Mouse (Mus musculus) kidney, postnatal 25 days (tissue): ENCODE results near the gene Bap1.

Experiments used
- DNase-seq, 2 experiments: peaks; one replicate each; pipeline ENCODE4 v3.0.0; 2021; ENCODE audit warnings: mixed read lengths in 2 of 2

The Bap1 gene

DNA sequence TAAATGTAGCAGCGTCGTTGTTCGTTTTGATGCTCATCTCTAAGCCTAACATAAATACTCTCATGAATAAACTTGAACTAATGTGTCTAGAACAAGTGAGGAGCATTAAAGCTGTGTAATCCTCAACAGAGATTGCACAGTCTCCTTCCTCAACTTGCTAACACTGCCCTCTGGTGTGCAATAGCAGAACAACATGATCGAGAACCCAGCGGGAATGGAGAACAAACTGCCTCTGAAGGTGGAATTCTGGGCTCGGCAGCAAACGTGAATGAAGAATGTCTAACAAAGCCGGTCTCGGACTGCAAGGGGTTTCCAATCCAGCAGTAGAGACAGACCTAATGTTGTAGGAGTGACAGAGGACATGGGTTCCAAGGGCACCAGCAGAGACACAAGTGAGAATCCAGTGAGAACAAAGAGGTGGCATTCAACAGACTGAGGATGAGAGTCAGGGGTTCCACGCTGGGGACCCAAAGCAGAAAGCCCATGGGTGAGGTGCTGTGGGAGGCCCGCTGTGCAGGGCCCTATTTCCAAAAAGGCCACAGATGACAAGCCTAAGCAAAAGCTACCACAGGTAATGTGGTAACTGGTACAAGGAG, 17.2 kb upstream of the Bap1 start:
- DNase-seq = peak; percentile 80 to 92

DNA sequence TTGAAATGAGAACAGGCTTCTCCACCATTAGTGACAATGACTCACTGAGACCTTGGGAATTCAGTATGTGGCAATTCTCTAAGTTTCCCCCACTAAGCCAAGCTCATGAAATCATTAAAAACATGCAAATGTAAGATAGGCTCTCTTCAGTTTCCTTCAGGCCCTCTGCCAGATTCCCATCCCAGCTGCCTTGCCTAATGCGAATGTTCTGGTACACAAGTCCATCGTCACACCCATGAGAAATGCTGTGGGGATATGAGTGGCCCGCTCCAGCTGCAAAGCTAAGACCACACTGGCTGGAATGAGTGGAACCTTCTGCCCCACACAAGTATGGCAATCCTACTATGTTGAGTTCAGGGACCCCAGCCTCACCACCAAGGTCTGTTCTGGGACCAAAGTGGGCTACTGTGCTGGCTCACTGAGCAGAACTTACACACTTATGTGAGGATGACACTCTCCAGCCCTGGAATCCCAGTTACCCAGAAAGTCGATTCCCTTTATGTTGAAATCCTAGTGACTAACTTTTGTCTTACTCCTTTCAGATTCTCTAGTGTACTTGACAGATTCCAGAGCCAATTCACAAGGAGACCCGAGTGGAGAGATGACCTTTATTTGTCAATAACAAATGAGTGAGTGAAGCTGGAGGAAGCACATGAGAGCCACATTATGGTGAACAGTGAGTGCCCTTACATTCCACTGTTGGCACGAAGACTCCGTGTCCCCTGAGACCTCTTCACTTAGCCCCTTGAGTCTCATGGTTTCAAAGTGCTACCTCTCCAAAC, 14.0 kb upstream of the Bap1 start:
- DNase-seq = peak in 1 of 2 experiments; percentile 22

DNA sequence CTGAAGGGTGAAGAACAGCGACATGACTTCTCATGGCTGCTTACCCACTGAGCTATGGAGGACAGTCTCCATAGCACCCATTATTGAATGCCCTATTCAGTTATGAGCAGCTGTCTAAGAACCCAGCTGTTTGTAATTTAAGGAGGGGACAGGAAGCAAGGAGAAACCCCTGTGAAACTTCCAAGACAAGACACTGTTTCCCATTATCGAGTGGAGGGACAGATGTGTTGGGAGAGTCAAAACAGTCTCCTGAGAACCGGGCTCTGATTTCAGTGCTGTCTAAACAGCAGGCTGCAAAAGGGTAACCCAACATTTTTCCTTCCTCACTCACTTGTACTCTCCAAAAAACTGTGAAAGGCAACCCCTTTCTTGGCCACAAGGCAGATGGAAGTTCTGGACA, 10.7 kb upstream of the Bap1 start:
- peak in 1 of 2 experiments; percentile 3 for DNase-seq

DNA sequence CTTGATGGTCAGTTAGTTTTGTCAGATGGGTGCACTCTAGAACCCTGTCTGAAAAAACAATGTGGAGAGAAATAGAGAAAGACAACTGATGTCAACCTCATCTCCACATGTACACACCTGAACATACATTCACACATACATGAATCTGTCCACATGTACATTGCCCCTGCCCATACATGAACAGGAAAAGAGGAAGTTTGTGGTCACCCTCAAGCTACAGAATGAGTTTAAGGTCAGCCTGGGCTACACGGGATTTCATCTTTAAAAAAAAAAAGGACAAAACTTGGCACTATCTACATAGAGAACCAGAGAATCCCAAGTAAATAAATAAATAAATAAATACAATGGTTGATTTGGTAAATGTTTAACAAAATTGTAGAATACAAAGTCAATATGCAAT, 6.5 kb upstream of the Bap1 start:
- no peak for DNase-seq

DNA sequence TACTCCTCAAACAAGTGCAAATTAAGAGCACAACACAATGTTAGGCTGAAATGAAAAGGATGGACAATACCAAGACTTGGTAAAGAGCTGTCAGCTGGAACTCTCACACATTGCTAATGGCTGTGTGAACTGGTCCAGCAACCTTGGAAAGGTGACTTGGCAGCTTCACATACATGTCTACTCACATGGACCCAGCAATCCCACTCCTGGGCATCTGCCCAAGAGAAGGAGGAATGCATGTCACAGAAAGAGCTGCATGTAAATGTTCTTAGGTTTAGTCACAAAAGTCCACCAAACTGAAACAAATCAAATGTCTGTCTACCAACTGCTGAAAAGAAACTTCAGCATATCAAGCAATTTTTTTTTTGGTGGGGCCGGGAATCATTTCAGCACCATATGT, 5.3 kb upstream of the Bap1 start:
- DNase-seq = no peak

DNA sequence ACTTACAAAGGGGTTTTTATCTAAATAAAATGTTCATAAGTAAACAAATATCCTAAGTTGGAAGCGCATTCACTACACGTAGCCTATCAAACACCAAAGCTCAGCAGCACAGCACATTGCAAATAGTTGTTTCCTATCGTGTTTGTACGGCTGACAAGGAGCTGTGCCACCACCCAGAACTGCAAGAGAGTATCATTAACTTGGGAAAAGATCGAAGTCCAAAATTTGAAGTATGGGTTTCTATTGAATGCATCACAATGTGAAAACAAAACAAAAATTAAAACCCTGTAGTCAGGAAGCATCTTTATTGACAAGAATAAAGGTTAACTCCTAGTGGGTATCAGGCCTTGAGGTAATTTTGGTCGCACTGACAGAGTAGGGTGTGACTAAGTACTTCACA, 2.9 kb upstream of the Bap1 start:
- no peak for DNase-seq

DNA sequence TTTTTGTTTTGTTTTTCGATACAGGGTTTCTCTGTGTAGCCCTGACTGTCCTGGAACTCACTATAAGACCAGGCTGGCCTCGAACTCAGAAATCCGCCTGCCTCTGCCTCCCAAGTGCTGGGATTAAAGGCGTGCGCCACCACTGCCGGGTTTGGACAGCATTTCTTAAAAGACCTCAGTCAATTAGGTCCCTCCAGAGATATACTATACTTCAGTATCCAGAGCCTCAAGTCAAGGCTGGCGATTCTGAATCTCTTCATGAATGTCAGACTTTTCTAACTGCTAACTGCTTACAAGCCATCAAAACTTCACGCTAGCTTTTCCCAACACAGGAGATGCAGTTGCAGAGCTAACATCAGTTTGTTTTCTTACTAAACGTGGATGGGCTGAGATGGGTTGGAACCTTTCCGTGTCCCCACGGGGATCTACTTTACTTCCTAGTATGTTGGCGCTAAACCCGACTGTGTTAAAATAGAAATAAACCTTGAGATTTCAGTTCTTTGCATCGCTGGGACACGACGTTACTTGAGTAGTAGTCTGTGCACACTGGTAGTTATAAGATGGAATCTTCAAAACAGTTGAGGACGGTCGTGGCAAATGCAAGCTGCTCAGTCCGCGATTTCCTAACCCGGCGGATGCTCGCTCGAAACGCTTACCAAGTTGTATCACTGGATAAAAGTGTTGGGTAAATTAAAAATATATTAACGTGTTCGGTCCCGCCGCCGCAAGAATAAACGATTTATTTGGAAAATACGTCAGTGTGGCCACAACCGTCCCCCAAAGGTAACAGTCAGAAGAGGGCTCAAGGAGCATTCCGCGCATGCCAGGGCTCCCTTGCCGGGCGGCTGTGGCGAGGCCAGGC, 797 bp upstream of the Bap1 start:
- peak in 1 of 2 experiments; percentile 15 for DNase-seq

DNA sequence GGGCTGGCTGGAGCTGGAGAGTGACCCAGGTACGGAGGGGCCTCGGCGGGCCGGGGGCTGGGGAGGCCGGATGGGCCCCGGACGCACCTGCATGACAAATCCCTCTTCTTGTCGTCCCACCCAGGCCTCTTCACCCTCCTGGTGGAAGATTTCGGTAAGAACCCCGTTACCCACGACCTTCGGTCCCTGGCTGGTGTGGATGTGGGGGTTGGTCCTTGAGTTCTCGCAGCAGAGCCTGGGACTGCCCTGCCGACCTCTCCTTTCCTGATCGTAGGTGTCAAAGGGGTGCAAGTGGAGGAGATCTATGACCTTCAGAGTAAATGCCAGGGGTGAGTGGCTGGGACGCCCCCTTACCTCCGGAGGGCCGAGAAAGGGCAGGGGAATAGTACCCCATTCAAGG, 376 bp downstream of the Bap1 start:
- no peak for DNase-seq

DNA sequence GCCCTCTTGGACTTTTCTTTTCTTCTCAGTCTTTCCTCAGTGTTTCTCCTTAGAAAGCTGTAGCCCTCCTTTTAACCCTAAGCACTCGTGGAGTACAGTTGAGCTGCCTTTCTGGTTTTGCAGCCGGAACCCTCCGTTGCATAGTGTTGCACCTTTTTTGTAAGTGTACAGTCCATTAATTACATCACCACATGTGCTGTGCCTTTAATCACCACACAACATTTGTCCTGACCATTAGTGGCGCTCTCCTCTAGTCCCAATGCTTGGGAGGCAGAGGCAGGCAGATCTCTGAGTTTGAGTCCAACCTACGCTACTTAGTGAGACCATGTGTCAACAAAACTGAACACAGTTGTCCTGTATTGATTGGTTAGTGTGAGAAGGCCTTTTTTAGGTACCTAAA, 841 bp downstream of the Bap1 start:
- DNase-seq = peak in 1 of 2 experiments; percentile 24

DNA sequence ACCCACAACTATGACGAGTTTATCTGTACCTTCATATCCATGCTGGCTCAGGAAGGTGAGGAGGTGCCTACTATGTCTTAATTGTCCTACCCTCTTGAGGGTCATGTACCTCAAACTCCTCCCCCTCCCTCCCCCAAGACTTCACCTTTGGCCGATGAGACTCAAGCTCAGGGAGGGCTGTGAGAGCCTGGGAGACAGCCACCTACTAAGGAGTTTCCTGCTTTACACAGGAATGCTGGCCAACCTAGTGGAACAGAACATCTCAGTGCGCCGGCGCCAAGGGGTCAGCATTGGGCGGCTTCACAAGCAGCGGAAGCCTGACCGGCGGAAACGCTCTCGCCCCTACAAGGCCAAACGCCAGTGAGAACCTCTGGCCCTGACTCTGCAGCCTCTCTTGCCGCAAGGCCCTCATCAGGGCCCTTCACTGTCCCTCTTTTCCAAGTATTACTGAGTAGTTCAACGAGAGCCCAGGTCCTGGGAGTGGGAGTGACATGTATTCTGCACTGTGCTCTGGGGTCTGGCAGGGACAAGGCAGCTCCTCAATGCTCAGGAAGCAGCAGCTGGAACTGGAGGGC, 7.3 kb downstream of the Bap1 start:
- DNase-seq = peak; percentile 68 to 87

DNA sequence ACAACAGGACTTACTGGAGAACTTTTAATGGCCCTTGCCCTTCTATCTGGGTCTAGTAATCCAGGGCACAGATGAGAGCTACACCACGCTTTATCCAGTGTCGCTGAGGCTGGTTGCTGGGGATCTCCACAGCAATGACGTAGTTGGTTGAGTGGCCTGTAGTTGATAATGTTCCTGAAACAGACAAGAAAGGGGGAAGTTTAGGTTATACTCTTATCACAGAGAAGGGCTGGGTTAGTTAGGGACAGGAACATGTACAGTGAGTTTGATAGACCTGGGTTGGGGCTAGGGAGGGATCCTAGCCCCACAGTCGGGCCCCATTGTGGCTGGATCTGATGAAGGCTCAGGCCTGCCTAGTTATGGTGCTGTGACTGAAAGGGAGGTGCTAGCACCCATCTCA, 9.1 kb downstream of the Bap1 start:
- no peak for DNase-seq

DNA sequence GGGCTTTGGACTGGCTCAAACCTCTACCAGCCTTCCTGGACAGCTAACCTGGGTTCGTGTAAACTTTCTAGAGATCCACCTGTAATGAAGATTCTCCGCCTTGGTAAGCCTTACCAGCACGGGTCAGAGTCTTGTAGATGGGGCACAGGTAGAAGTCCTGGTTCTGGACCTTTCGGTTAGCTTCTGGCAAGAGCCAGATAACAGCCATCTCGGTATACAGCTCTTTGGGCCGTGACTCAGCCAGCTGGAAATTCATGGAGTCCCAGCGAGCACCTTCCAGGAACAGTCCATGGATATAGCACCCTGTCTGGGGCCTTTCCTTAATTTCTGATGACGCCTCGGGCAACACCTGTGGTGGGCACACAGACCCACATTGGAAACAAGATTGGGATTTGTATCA, 9.7 kb downstream of the Bap1 start:
- no peak for DNase-seq

DNA sequence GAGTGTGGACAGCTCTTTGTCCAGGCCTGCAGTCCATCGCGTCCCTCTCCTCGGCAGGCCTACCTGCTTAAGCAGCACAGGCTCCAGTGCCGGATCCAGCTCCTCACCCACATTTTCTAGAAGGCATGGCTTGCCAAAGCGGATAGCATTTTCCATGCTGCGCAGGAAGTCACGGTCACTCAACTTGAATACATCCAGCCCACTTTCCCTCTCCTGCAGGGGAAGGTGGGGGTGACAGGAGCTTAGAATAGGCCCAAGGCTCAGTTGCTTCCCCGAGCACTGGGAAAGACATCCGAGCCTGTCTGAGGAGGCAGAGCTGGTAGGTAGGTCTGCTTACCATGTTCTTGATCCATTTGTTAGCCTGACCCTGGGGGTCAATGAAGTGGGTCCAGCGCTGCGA, 16.4 kb downstream of the Bap1 start:
- no peak for DNase-seq

DNA sequence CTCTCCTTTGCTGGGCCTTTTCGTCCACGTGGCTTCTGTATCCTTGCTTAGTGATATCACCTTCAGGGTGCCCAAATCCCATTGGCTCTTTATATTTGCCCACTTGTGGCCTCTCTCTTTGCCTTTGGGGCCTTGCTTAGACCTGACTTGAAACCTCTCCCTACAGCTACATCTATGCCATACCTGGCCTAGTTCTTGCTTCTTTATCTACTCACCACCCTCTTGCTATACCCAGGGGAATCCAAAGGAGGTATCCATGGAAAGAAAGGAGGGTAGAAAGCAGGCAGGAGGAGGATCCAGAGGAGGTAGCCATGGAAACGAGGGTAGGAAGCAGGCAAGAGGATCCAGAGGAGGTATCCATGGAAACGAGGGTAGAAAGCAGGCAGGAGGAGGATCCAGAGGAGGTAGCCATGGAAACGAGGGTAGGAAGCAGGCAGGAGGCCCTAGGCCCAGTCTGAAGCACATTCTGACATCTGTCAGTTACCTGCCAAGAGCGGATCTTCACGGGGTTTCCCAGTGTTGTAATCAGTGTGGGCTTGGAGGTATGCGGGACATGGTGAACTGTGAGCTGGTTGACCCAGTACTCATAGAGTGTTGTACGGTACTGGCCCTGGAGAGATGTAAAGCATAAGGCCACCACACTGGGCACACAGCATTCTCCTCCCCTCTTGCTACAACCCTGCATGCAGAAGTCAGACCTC, 17.2 kb downstream of the Bap1 start:
- no peak for DNase-seq

DNA sequence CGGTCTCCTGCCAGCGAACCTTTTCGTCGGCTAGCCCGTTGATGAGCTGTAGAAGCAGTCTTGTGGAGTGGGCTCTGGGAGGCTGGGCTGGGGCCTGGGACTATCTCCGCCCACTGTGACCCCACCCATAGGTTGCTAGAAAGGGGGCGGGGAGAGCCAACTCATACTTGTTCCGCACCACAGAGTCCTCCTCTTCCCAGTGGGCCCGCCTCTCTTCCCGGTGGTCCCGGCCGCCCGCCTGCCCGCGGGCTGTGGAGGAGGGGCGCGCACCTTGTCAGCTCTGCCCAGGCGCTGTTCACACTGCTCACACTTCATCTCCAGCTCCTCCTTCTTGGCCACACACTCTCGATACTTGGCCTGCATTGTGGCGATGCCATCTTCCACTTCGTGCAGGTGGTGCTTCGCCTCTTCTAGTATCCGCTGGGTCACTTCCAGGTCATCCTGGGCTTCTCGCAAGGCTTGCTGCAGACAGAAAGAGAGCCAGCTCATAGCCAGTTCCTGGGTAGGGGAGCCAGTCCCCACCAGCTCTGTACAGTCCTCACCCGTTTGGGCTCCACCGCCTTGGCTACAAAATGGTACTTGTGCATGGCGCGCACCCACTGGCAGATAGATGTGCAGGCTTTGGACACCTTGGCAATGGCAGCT, 18.3 kb downstream of the Bap1 start:
- peak; percentile 28 to 67 for DNase-seq

DNA sequence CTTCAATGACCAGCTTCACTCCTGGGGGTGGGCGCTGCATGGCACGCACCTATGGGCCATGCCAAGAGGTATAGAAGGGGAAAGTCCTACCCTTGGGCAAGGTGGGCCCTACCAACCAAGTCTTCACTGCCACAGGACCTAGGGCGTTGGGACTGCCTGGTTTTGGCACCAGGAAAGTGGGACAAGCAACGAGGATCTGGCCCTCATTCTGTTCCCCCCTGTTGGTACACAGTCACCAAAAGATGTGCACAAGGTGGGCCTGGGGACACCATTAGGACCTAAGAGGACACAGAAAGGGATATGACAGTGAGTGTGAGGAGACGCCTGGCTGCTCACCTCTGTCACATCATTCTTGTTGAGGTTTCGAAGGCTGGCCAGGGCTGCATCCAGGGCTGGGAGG, 19.9 kb downstream of the Bap1 start:
- DNase-seq = no peak

DNA sequence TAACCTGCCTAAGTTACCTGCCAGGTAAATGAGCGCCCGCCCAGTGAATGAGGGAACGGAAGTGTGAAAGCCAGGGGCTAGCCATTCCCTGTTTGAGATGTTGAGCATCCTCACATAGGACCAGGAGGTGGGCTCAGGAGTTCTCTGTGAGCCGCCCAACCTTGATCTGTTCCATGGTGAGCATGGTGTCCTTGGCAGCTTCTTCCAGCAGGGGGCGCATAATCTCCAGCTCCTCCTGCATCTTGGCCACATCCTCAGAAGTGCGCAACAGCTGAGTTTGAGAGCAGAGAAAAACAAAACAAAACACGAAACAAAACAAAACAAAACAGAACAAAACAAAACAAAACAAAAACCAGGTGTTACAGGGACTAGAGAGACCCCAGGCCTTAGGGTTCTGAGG, 20.9 kb downstream of the Bap1 start:
- DNase-seq = peak; percentile 72 to 89

DNA sequence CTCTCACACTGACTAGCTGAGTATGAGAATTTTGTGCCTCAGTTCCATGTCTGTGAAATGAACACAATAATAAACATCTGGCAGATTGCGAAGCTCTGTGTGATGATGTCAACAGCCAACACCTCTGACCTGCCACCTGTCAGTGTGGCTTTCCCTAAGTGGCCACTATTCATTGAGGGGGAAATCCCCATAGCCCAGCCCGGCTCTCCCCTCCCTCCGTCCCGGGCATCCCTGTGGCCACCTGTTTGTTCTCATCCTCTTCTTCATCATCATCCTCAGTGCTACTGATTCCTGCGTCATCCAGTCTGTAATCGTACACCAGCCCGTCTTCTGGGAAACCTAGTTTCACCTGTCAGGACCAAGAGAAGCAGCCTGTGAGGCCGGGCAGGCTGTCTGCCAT, 34.5 kb downstream of the Bap1 start:
- DNase-seq = no peak
